Mouse (Mus musculus) liver, embryonic 12.5 days (tissue): ENCODE measurements around the gene Dync1li2. TPM values are rescaled to one million over a fixed set of nuclear protein-coding genes. Genes with fewer than 3 reads are reported as not detected.

Experiments
- ATAC-seq: fragments of 200-750 bp; cut with Nextera tagmentation; 2 replicates; pipeline ENCODE4 v1.8.0; 2017; ENCODE audit warnings: moderate number of reproducible peaks, mild to moderate bottlenecking, moderate library complexity
- H3K27ac ChIP-seq: fragments of 300-500 bp; sonication (generic); 2 replicates; pipeline ENCODE4 v1.5.1; 2016; ENCODE audit warnings: mild to moderate bottlenecking
- H3K27me3 ChIP-seq: fragments of 300-500 bp; sonication (generic); replicated peaks from 2 replicates; pipeline ENCODE4 v1.6.1; 2016; ENCODE audit warnings: mild to moderate bottlenecking, moderate library complexity
- H3K36me3 ChIP-seq: fragments of 300-500 bp; sonication (generic); 2 replicates; pipeline ENCODE4 v1.6.1; 2016; ENCODE audit warnings: mild to moderate bottlenecking, moderate library complexity
- H3K4me1 ChIP-seq: fragments of 300-500 bp; sonication (generic); 2 replicates; pipeline ENCODE4 v1.6.1; 2016
- H3K4me2 ChIP-seq: fragments of 300-500 bp; sonication (generic); 2 replicates; pipeline ENCODE4 v1.6.1; 2016; ENCODE audit warnings: mild to moderate bottlenecking, moderate library complexity
- H3K4me3 ChIP-seq: fragments of 300-500 bp; sonication (generic); 2 replicates; pipeline ENCODE4 v1.5.1; 2016; ENCODE audit warnings: mild to moderate bottlenecking, moderate library complexity
- H3K9ac ChIP-seq: fragments of 300-500 bp; sonication (generic); 2 replicates; pipeline ENCODE4 v1.6.1; 2016; ENCODE audit warnings: mild to moderate bottlenecking, moderate library complexity
- H3K9me3 ChIP-seq: fragments of 300-500 bp; sonication (generic); replicated peaks from 2 replicates; pipeline ENCODE4 v1.6.1; 2016; ENCODE audit warnings: mild to moderate bottlenecking, moderate library complexity
- WGBS: fragments of 180-500 bp; shearing (Covaris S2); methylation state at CpG from one replicate; pipeline ENCODE4 v1.1.7; 2016; ENCODE audit not compliant: insufficient replicate concordance; 5-methylcytosine and 5-hydroxymethylcytosine counted together
- polyA plus RNA-seq: library from polyadenylated mRNA; unstranded; fragments of >200 nt; fragmentation: Nextera tagmentation; extraction: Ambion mirVana; gene quantifications from 2 replicates; pipeline ENCODE4 v1.2.1, GENCODE M21; 2016

Gene Dync1li2
- polyA plus RNA-seq, 1 experiment from 2014 or later, result 25.2 TPM

GRCm38 (mm10) chr8:104412805-104413532 lies 29.9 kb downstream of the Dync1li2 start:
- Histone ChIP-seq H3K4me3 (no peak overlapping the region), H3K9ac (no peak overlapping the region), H3K27me3 (0 out of 2 replicates have a peak, but pooled peaks cover 11% of the 10 kb centered on the region), H3K36me3 (peaks cover 12% of the 10 kb centered on the region), H3K4me1 (no peaks in the 10 kb centered on the region), H3K9me3 (no peaks in the 10 kb centered on the region), H3K4me2 (no peak overlapping the region), H3K27ac (no peak overlapping the region)
- WGBS, result 66% methylated on average over 7 of the region's 7 CpGs
- no peak for ATAC-seq

GRCm38 (mm10) chr8:104411972-104412371 lies 30.9 kb downstream of the Dync1li2 start:
- no peaks in the 10 kb centered on the region for H3K9me3 ChIP-seq
- no peak overlapping the region for H3K4me3 ChIP-seq
- no peak overlapping the region for H3K27ac ChIP-seq
- 63% methylated on average over 3 of the region's 3 CpGs for WGBS
- H3K4me1 ChIP-seq, result no peaks in the 10 kb centered on the region
- no peak for ATAC-seq
- 0 out of 2 replicates have a peak, but pooled peaks cover 11% of the 10 kb centered on the region for H3K27me3 ChIP-seq
- no peak overlapping the region for H3K9ac ChIP-seq
- H3K36me3 ChIP-seq, result peaks cover 2% of the 10 kb centered on the region; the same call in 1 of the 2 replicates
- H3K4me2 ChIP-seq, result no peak overlapping the region

GRCm38 (mm10) chr8:104411468-104411867 lies 31.4 kb downstream of the Dync1li2 start:
- Histone ChIP-seq H3K9me3 (no peaks in the 10 kb centered on the region), H3K9ac (no peak overlapping the region), H3K27ac (no peak overlapping the region), H3K27me3 (0 out of 2 replicates have a peak, but pooled peaks cover 11% of the 10 kb centered on the region), H3K4me2 (no peak overlapping the region), H3K4me1 (no peaks in the 10 kb centered on the region), H3K36me3 (0 out of 2 replicates have a peak, but pooled peaks cover under 1% of the 10 kb centered on the region), H3K4me3 (no peak overlapping the region)
- ATAC-seq, result no peak
- 78% methylated on average over 3 of the region's 3 CpGs for WGBS

- H3K4me3 ChIP-seq, result no peak overlapping the region
- no peak for ATAC-seq
- H3K9me3 ChIP-seq, result no peaks in the 10 kb centered on the region
- no peaks in the 10 kb centered on the region for H3K4me1 ChIP-seq
- 0 out of 2 replicates have a peak, but pooled peaks cover 11% of the 10 kb centered on the region for H3K27me3 ChIP-seq
- H3K27ac ChIP-seq, result no peak overlapping the region
- H3K36me3 ChIP-seq, result no peaks in the 10 kb centered on the region
- no peak overlapping the region for H3K4me2 ChIP-seq
- 51% methylated on average over 7 of the region's 7 CpGs for WGBS
- H3K9ac ChIP-seq, result no peak overlapping the region
Measured at GRCm38 (mm10) chr8:104410628-104411273, 32.1 kb downstream of the Dync1li2 start.

- no peak overlapping the region for H3K27ac ChIP-seq
- WGBS, result 64% methylated on average over 7 of the region's 7 CpGs
- H3K4me1 ChIP-seq, result no peaks in the 10 kb centered on the region
- H3K9me3 ChIP-seq, result no peaks in the 10 kb centered on the region
- no peaks in the 10 kb centered on the region for H3K36me3 ChIP-seq
- H3K9ac ChIP-seq, result no peak overlapping the region
- no peak overlapping the region for H3K4me2 ChIP-seq
- H3K4me3 ChIP-seq, result no peak overlapping the region
- 0 out of 2 replicates have a peak, but pooled peaks cover 11% of the 10 kb centered on the region for H3K27me3 ChIP-seq
- ATAC-seq, result no peak
Measured at GRCm38 (mm10) chr8:104408328-104409110, 34.3 kb downstream of the Dync1li2 start.

GRCm38 (mm10) chr8:104406340-104407128 lies 36.3 kb downstream of the Dync1li2 start:
- 0 out of 2 replicates have a peak, but pooled peaks cover 11% of the 10 kb centered on the region for H3K27me3 ChIP-seq
- ATAC-seq, result no peak
- H3K4me1 ChIP-seq, result no peaks in the 10 kb centered on the region
- no peak overlapping the region for H3K4me2 ChIP-seq
- no peak overlapping the region for H3K4me3 ChIP-seq
- H3K9me3 ChIP-seq, result no peaks in the 10 kb centered on the region
- H3K36me3 ChIP-seq, result no peaks in the 10 kb centered on the region
- no peak overlapping the region for H3K27ac ChIP-seq
- WGBS, result 62% methylated on average over 6 of the region's 6 CpGs
- no peak overlapping the region for H3K9ac ChIP-seq

GRCm38 (mm10) chr8:104405430-104406187 lies 37.2 kb downstream of the Dync1li2 start:
- ATAC-seq, result no peak
- no peaks in the 10 kb centered on the region for H3K4me1 ChIP-seq
- H3K36me3 ChIP-seq, result no peaks in the 10 kb centered on the region
- no peak overlapping the region for H3K9ac ChIP-seq
- peaks cover 11% of the 10 kb centered on the region; the same call in 1 of the 2 replicates for H3K27me3 ChIP-seq
- H3K27ac ChIP-seq, result no peak overlapping the region
- no peak overlapping the region for H3K4me3 ChIP-seq
- no peak overlapping the region for H3K4me2 ChIP-seq
- no peaks in the 10 kb centered on the region for H3K9me3 ChIP-seq
- WGBS, result 63% methylated on average over 15 of the region's 15 CpGs

GRCm38 (mm10) chr8:104403596-104403995 lies 39.3 kb downstream of the Dync1li2 start:
- no peak for ATAC-seq
- Histone ChIP-seq H3K9me3 (no peaks in the 10 kb centered on the region), H3K27me3 (no peaks in the 10 kb centered on the region; the same call in 1 of the 2 replicates), H3K9ac (no peak overlapping the region), H3K27ac (no peak overlapping the region), H3K4me3 (no peak overlapping the region), H3K36me3 (no peaks in the 10 kb centered on the region), H3K4me1 (no peaks in the 10 kb centered on the region), H3K4me2 (no peak overlapping the region)
- 59% methylated on average over 3 of the region's 3 CpGs for WGBS

- H3K9me3 ChIP-seq, result 0 out of 2 replicates have a peak, but pooled peaks cover 5% of the 10 kb centered on the region
- peak within 1 kb of the TSS; percentile 99 for H3K4me2 ChIP-seq
- H3K9ac ChIP-seq, result peak within 1 kb of the TSS; percentile 79
- H3K27me3 ChIP-seq, result peaks cover 28% of the 10 kb centered on the region
- peak within 1 kb of the TSS; percentile 58; the same call in 1 of the 2 replicates for H3K27ac ChIP-seq
- peaks cover 22% of the 10 kb centered on the region for H3K4me1 ChIP-seq
- 5% methylated on average over 16 of the region's 54 CpGs for WGBS
- H3K36me3 ChIP-seq, result no peaks in the 10 kb centered on the region
- ATAC-seq, result peak; percentile 78
- H3K4me3 ChIP-seq, result peak within 1 kb of the TSS; percentile 69
Measured at GRCm38 (mm10) chr8:104395703-104396357, 47.0 kb downstream of the Dync1li2 start, which contains the start of gene Cmtm4. TSS of gene Cmtm4 (minus strand) at chr8:104395807.
